Mouse (Mus musculus) naive thymus-derived CD4-positive, alpha-beta T cell, adult 2 months (primary cell): Measurements from ENCODE around the gene March9.

ENCODE experiments used
- DNase-seq: peaks from one replicate; pipeline ENCODE4 v3.0.0-alpha.2; 2011; ENCODE audit warnings: low read depth

The March9 gene

DNA sequence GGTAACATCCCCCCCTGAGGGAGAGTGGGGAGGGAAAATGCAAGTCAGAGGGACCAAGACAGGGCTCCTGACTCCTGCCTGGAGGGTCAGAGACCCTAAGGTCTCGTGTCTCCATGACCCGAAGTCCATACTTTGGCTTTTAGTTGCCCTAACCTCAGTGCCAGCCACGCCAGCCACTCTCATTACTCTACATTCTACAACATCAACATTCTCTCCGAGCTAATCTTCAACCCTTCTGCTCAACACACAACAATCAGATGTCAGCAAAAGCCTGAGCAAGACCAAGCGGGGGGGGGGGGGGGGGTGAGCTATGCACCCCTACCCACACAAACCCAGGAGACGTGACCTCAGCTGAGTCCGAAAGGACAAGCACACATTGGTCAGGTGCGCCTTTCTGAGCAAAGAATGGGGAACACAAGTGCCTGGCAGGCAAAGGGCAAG is 26.7 kb downstream of the March9 start:
- DNase-seq: no peak

DNA sequence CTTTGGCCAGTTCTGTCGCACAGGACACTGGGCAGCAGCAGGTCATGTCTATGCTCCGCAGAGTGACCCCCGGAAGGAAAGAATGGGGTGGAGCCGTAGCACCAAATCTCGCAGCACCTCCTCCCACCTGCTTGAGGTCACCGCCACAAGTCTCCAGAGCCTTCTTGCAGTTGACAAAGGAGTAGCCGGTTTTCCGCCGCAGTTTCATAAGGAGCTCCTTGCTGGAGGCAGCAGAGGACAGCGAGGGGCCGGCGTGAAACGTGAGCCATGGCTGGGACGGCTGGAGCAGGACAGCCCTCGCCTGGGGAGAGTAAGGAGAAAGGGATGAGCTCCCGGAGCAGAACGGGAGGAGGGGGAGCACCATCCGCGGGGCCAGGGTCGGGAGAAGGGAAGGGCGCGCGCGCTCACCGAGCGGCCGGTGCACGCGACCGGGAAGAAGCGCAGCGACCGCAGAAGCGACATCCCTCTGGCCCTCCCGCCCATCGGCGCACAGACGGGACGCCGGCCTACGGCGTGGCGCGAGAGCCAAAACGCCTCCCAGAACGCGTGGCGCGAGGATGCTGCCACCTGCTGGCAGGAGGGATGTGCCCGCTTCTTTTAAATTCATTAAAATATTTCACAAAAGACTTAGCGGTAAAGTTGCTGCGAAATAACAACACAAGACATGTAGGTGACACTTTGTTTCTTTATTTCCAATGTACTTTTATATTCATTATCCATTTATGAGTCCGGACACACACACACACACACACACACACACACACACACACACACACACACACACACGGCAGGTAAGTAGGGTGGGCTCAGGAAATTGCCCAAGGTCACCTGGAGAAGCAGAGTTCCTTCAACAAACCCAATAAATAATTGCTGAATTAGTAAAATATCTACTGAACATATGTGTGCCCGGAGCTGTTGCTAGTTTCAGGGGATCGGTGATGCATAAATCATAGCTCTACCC is 29.4 kb downstream of the March9 start, which contains the start of gene Tsfm:
Gene Tsfm, minus strand, starts transcription at position 505 of the 961 bp plus-strand sequence.
- peak; percentile 91 for DNase-seq

DNA sequence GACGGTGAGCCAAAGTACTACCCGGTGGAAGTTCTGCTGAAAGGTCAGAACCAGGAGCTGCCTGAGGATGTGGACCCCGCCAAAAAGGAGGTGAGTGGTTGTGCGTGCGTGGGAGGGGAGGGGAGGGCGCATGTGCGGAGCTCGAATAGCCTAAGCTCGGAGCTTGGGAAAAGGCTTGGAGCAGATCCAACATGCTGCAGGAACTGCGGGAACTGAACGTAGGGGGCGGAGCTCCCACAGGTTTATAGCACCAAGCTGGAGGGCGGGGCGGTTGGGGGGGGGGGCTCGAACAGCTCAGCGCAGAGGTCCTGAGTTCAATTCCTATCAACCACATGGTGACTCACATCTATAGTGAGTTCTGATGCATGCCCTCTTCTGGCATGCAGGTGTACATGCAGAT is 41.6 kb downstream of the March9 start:
- DNase-seq: no peak

DNA sequence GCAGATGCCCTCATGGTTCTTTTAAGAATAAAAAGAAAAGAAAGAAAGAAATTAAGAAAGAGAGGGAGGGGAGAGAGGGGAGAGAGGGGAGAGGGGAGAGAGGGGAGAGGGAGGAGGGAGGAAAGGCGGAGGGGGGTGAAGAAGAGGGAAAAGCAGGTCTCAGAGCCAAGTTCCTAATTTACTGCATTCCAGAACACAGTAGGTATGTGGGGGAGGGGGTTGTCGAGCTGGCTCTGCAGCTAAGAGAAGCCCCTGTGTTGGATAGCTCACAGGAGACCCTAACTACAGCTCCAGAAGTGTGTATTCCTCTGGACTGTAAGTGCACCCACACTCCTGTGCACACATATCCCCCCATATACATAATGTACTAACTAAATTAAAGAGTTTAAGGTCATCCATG is 42.9 kb downstream of the March9 start:
- no peak for DNase-seq

DNA sequence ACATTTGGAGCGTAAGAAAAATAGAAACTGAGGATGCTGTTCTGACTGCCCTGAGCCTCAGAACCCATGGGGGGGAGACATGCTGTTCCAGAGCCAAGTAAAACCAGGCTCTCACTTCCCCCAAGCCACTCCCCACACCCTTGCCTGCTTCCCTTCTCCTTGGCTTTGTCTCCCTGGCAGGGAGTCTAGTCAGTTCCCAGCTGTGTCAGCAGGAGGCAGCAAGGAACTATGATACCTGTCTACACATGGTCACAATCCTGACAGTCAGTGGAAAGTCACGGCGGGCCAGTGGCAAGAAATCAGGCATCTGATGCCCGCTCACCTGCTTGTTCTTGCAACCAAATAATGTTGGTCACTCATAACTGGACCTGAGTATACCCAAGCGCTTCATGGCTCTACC is 43.5 kb downstream of the March9 start:
- no peak for DNase-seq
